Mouse (Mus musculus) heart, embryonic 16.5 days (tissue): ENCODE measurements around the gene Gm7029. TPM values are rescaled to one million over a fixed set of nuclear protein-coding genes. Genes with fewer than 3 reads are reported as not detected.
A peak's percentile ranks its signal among the peaks of the same experiment; 100 is the strongest.

ENCODE experiments used
- ATAC-seq: fragments of 200-750 bp; cut with Nextera tagmentation; replicated peaks from 2 replicates; pipeline ENCODE4 v1.8.0; 2017; ENCODE audit warnings: moderate number of reproducible peaks; ENCODE audit not compliant: insufficient read depth, low FRiP score; ENCODE audit errors: extremely low read depth
- H3K27ac ChIP-seq: fragments of 300-500 bp; sonication (generic); 2 replicates; pipeline ENCODE4 v1.5.1; 2014; ENCODE audit warnings: mild to moderate bottlenecking, low read length, control low read depth, moderate library complexity
- H3K27me3 ChIP-seq: fragments of 300-500 bp; sonication (generic); 2 replicates; pipeline ENCODE4 v1.6.1; 2014; ENCODE audit warnings: low read length, mixed read lengths; ENCODE audit not compliant: control insufficient read depth, insufficient read depth
- H3K36me3 ChIP-seq: fragments of 300-500 bp; sonication (generic); 2 replicates; pipeline ENCODE4 v1.6.1; 2014; ENCODE audit not compliant: control insufficient read depth, insufficient read depth
- H3K4me1 ChIP-seq: fragments of 300-500 bp; sonication (generic); 2 replicates; pipeline ENCODE4 v1.6.1; 2014; ENCODE audit warnings: low read length, mixed read lengths; ENCODE audit not compliant: control insufficient read depth, insufficient read depth
- H3K4me2 ChIP-seq: fragments of 300-500 bp; sonication (generic); 2 replicates; pipeline ENCODE4 v1.6.1; 2014; ENCODE audit warnings: low read depth, mild to moderate bottlenecking, control low read depth, low read length
- H3K4me3 ChIP-seq: fragments of 300-500 bp; sonication (generic); 2 replicates; pipeline ENCODE4 v1.5.1; 2014; ENCODE audit warnings: mild to moderate bottlenecking, control low read depth, low read length
- H3K9ac ChIP-seq: fragments of 300-500 bp; sonication (generic); 2 replicates; pipeline ENCODE4 v1.6.1; 2014; ENCODE audit warnings: low read length, control low read depth
- H3K9me3 ChIP-seq: fragments of 300-500 bp; sonication (generic); replicated peaks from 2 replicates; pipeline ENCODE4 v1.6.1; 2016; ENCODE audit warnings: low read length; ENCODE audit not compliant: control insufficient read depth
- WGBS: fragments of 180-500 bp; shearing (Covaris S2); extraction: QIAGEN DNeasy Blood & Tissue Kit; methylation state at CpG from one replicate; pipeline ENCODE4 v1.1.7; 2014; 5-methylcytosine and 5-hydroxymethylcytosine counted together
- polyA plus RNA-seq: library from polyadenylated mRNA; unstranded; fragments of >200 nt; fragmentation: Nextera tagmentation; extraction: Ambion mirVana; gene quantifications from 2 replicates; pipeline ENCODE4 v1.2.1, GENCODE M21; 2015

Gm7029 gene
- polyA plus RNA-seq, 1 experiment from 2014 or later: not detected

DNA sequence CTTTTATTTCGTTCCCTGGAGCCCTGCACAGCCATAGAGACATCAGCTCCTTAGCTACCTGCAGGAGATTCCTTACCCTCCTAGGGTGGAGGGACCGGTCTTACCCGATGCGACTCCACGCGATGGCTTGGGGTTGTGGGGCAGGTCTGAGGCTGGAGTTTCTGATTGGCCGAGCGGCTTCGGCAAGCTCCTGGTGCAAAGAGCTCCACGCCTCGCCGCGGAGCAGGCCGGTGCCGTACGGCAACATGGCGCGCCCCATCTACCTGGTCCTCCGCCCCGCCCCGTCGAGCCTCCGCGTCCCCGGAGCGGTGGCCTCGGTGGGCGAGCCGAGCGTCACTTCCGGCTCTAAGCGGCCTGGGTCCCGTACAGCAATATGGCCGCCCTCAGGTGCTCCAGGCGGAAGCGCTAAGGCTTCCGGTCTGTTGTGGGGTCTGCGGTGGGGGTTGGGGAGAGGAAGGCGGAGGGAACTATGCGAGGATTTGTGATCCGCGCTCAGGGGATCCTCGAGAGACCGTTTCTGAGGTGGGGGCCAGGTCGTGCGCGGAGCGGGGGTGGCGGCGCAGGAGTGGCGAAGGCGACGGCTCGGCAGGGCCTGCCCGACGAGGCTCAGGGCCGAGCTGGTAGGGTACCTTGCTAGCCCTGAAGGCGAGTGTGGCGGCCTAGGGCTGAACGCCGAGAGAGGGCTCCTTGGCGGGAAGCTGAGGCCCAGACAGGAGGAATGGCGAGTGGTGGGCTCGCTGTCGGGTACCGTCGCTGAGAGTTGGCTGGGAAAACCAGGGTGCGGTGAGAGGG lies 35.6 kb downstream of the Gm7029 start, which contains the start of gene Daxx:
Daxx (plus strand) TSS at position 338 of the 792 bp plus-strand sequence.
- Histone ChIP-seq H3K4me3 (peak within 1 kb of the TSS; percentile 77), H3K4me1 (peaks cover 7% of the 10 kb centered on the region), H3K36me3 (peaks cover 30% of the 10 kb centered on the region), H3K4me2 (peak within 1 kb of the TSS; percentile 94), H3K9ac (peak within 1 kb of the TSS; percentile 90), H3K9me3 (no peaks in the 10 kb centered on the region), H3K27me3 (no peaks in the 10 kb centered on the region), H3K27ac (peak within 1 kb of the TSS; percentile 89)
- under 1% methylated on average over 68 of the region's 68 CpGs for WGBS
- ATAC-seq: peak; percentile 96

DNA sequence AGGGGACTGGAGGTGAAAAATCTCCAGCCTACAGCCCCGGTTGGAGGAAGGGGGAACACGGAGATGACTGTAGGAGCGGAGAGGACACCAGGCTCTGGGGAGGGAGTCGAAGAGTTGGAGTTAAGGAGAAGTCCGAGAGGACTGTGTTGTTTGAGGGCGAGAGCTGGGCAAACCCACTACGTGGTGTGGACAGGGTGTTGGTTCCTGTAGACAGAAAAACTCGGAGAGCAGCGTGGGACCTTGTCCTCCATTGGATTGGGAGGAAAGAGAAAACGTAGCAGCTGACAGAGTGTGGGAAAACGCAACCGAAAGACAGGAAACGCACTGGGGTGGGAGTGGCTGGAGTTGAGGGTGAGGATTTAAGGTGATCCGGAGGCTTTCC lies 36.2 kb downstream of the Gm7029 start:
- Histone ChIP-seq H3K4me1 (peaks cover 7% of the 10 kb centered on the region), H3K27ac (peak overlapping the region; percentile 89), H3K9ac (peak overlapping the region; percentile 90), H3K9me3 (no peaks in the 10 kb centered on the region), H3K4me2 (peak overlapping the region; percentile 77), H3K36me3 (peaks cover 33% of the 10 kb centered on the region), H3K4me3 (peak overlapping the region; percentile 77), H3K27me3 (no peaks in the 10 kb centered on the region)
- ATAC-seq: 0 out of 2 replicates have a peak, but pooled peaks have one; percentile 0
- under 1% methylated on average over 14 of the region's 14 CpGs for WGBS

DNA sequence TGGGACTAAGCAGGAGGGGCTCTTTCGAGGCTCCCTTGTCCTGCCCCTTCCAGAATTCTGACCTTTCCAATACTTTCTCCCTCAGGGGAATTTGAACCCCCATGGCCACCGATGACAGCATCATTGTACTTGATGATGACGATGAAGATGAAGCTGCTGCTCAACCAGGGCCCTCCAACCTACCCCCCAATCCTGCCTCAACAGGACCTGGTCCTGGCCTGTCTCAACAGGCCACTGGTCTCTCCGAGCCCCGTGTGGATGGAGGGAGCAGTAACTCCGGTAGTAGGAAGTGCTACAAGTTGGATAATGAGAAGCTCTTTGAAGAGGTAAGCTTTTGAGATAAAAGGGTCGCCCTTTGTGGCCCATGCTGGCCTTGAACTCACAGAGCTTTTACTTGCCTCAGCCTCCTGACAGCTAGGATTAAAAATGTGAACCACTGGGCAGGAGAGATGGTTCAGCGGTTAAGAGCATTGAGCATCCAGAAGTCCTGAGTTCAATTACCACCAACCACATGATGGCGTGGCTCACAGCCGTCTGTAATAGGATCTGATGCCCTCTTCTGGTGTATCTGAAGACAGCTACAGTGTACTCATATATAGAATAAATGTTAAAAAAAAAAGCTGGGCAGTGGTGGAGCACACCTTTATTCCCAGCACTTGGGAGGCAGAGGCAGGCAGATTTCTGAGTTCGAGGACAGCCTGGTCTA lies 36.9 kb downstream of the Gm7029 start:
- H3K9me3 ChIP-seq: no peaks in the 10 kb centered on the region
- H3K27ac ChIP-seq: peak overlapping the region; percentile 89
- H3K4me3 ChIP-seq: peak overlapping the region; percentile 77
- peak overlapping the region; percentile 77 for H3K4me2 ChIP-seq
- H3K4me1 ChIP-seq: peaks cover 13% of the 10 kb centered on the region
- peaks cover 33% of the 10 kb centered on the region for H3K36me3 ChIP-seq
- 47% methylated on average over 11 of the region's 11 CpGs for whole genome bisulfite sequencing
- ATAC-seq: no peak
- H3K27me3 ChIP-seq: no peaks in the 10 kb centered on the region
- H3K9ac ChIP-seq: peak overlapping the region; percentile 90

DNA sequence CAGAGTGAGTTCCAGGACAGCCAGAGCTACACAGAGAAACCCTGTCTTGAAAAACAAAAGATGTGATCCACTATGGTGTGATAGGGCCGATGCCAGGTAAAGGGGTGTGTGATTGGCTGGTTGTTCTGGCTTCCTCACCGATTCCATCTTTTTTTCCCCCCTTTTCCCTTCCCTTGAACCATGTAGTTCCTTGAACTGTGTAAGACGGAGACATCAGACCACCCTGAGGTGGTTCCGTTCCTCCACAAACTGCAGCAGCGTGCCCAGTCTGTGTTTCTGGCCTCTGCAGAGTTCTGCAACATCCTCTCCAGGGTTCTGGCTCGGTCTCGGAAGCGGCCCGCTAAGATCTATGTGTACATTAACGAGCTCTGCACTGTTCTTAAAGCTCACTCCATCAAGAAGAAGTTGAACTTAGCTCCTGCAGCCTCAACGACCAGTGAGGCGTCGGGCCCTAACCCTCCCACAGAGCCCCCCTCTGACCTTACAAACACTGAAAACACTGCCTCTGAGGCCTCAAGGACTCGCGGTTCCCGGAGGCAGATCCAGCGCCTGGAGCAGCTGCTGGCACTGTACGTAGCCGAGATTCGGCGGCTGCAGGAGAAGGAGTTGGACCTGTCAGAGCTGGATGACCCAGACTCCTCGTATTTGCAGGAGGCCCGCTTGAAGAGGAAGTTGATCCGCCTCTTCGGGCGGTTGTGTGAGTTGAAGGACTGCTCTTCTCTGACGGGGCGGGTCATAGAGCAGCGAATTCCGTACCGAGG lies 37.6 kb downstream of the Gm7029 start:
- 87% methylated on average over 31 of the region's 31 CpGs for WGBS
- Histone ChIP-seq H3K4me2 (no peak overlapping the region), H3K4me1 (peaks cover 13% of the 10 kb centered on the region), H3K36me3 (peaks cover 33% of the 10 kb centered on the region), H3K9ac (no peak overlapping the region), H3K27ac (no peak overlapping the region), H3K27me3 (no peaks in the 10 kb centered on the region), H3K4me3 (no peak overlapping the region), H3K9me3 (no peaks in the 10 kb centered on the region)
- ATAC-seq: no peak

DNA sequence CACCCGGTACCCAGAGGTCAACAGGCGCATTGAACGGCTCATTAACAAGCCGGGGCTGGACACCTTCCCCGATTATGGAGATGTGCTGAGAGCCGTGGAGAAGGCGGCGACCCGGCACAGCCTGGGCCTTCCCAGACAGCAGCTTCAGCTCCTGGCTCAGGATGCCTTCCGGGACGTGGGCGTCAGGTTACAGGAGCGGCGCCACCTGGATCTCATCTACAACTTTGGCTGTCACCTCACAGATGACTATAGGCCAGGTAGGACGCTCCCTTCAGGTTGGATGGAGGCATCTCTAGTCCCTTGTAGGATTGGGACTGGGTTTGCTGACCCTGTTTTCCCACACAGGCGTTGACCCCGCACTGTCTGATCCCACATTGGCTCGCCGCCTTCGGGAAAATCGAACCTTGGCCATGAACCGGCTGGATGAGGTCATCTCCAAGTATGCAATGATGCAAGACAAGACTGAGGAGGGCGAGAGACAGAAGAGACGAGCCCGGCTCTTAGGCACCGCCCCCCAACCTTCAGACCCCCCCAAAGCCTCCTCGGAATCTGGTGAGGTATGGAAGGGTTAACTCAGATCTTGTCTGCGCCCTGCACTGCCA lies 38.3 kb downstream of the Gm7029 start:
- Histone ChIP-seq H3K9ac (no peak overlapping the region), H3K27me3 (no peaks in the 10 kb centered on the region), H3K27ac (no peak overlapping the region), H3K4me3 (no peak overlapping the region), H3K9me3 (no peaks in the 10 kb centered on the region), H3K4me1 (peaks cover 18% of the 10 kb centered on the region), H3K4me2 (no peak overlapping the region), H3K36me3 (peaks cover 33% of the 10 kb centered on the region)
- ATAC-seq: no peak
- 86% methylated on average over 28 of the region's 28 CpGs for WGBS

DNA sequence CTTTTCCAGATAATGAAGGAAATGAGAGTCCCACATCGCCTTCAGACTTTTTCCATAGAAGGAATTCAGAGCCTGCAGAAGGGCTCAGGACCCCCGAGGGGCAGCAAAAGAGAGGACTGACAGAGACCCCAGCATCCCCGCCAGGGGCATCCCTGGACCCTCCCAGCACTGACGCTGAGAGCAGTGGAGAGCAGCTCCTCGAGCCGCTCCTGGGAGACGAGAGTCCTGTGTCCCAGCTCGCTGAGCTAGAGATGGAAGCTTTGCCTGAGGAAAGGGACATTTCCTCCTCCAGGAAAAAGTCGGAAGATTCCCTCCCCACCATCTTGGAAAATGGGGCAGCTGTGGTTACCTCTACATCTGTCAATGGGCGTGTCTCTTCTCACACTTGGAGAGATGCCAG lies 39.6 kb downstream of the Gm7029 start:
- Histone ChIP-seq H3K4me3 (no peak overlapping the region), H3K27ac (no peak overlapping the region), H3K27me3 (no peaks in the 10 kb centered on the region), H3K9me3 (no peaks in the 10 kb centered on the region), H3K4me1 (peaks cover 21% of the 10 kb centered on the region), H3K9ac (no peak overlapping the region), H3K4me2 (no peak overlapping the region), H3K36me3 (peaks cover 43% of the 10 kb centered on the region)
- 86% methylated on average over 10 of the region's 10 CpGs for WGBS
- no peak for ATAC-seq

DNA sequence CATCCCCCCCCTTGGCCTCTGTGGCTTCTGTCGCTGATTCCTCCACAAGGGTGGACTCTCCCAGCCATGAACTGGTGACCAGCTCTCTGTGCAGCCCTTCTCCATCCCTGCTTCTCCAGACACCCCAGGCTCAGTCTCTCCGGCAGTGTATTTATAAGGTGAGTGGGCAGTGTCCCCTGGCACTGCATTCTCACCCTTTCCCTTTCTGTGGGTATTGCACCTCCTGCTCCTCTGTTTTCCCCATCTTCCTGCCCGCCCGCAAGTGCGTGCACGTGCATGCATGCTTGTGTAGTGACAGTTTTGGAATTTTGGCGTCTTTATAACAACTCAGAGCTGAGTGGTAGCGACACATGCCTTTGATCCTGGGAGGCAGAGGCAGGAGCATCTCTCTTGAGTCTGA lies 40.3 kb downstream of the Gm7029 start:
- 95% methylated on average over 8 of the region's 8 CpGs for WGBS
- Histone ChIP-seq H3K27ac (no peak overlapping the region), H3K9me3 (no peaks in the 10 kb centered on the region), H3K36me3 (peaks cover 43% of the 10 kb centered on the region), H3K27me3 (no peaks in the 10 kb centered on the region), H3K4me1 (peaks cover 26% of the 10 kb centered on the region), H3K4me2 (no peak overlapping the region), H3K9ac (no peak overlapping the region), H3K4me3 (no peak overlapping the region)
- no peak for ATAC-seq

DNA sequence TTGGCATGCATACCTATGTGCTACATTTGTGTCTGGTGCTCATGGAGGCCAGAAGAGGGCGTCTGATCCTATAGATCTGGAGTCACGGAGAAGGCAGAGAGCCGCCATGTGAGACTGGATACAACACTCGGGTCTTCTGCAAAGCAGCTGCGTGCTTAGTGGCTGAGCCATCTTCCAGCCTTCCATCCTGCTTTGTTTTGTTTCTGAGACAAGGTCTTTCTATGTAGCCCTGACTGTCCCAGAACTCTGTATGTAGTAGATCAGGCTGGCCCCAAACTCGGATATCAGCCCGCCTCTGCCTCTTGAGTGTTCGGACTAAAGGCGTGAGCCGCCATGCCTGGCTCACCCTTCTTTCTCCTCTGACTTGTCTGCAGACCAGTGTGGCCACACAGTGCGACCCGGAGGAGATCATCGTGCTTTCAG lies 41.3 kb downstream of the Gm7029 start:
- H3K9ac ChIP-seq: peak overlapping the region; percentile 52; the same call in 1 of the 2 replicates
- H3K4me1 ChIP-seq: peaks cover 30% of the 10 kb centered on the region
- peak overlapping the region; percentile 74 for H3K4me3 ChIP-seq
- H3K9me3 ChIP-seq: no peaks in the 10 kb centered on the region
- peak overlapping the region; percentile 66; the same call in 1 of the 2 replicates for H3K4me2 ChIP-seq
- H3K36me3 ChIP-seq: peaks cover 43% of the 10 kb centered on the region
- WGBS: 71% methylated on average over 13 of the region's 13 CpGs
- no peaks in the 10 kb centered on the region for H3K27me3 ChIP-seq
- no peak overlapping the region for H3K27ac ChIP-seq
- no peak for ATAC-seq
